Mouse (Mus musculus) layer of hippocampus, postnatal 25 days (tissue): ENCODE measurements at regions not wholly inside any gene's neighbourhood (a gene's known extent, or its start where the extent isn't known, plus 50 kb on each side); places are given as distances from the start of the nearest gene placed in this dataset.

Experiments used
- DNase-seq, 2 experiments: peaks; one replicate each; pipeline ENCODE4 v3.0.0; 2022; ENCODE audit warnings: mixed read lengths in 2 of 2, low spot score in 1 of 2; ENCODE audit errors: extremely low spot score in 1 of 2

DNA sequence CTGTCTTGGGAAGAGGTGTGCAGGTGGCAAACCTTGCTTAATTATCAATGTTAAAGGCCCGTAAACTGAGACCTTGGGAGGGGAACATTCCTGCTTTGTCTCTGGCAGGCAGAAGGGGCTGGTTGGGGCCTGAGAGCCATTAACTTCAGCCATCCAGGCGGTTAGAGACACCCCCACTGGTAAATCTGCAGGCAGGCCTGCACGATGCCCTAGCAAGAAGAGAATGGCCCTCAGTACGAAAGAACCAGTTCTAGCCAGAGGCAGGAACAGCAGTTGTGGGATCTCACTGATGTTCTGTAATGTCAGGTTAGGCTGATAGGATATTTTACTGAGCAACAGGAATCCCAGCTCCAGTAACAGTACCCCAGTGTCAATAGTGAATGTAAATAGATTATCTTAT, 70.5 kb downstream of the Apip start:
- DNase-seq: no peak

DNA sequence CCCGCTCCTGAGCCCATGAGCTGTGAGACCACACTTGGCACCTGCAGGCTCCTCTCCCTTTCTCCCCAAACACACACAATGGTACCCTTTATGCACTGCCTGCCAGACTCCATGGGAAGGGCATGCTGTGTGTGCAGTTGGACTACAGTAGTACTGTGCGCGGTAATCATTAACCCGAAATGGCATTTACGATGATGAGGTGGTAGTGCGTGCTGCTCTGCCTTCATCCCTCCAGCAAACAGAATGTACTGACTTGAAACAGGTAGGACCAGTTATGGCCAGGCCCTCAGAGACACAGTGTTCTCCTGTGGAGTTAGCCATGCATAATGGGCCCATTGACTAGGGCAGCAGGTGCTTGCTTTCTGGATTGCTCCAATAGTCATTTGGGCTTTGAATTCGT, 70.9 kb downstream of the Apip start:
- no peak for DNase-seq

DNA sequence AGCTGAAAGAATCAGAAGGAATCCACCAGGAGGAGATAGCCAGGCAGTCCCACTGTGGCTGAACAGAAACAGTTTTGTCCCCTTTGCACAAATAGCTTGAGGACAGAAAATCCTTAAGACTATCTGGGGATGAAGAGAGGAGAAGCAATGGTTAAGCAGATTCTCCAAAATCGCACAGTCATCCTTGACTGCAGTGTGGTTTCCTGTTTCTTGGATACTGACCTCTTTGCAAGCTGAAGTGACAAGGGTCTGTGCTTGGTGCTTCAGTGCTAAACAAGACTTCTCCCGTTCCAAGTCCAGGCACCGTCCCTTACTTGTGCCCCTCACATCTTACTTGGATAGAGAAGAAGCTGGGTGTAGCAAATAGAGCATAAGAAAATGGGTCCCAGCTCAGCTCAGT, 71.6 kb downstream of the Apip start:
- no peak for DNase-seq

DNA sequence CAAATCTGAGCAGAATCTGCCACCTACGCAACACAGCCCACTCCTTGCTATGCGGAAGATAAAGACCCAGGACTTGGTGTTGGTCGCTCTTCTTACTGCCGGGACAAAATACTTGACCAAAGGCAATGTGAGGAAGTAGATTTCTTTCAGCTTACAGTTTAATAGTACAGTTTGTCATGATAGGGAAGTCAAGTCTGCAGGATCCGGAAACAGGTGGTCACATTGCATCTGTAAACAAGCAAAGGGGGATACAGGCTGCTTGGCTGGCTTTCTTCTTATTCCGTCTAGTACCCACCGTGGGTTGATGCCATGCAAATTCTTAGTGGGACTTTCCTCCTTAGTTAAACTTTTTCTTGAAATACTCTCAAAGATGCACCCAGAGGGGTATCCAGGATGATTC, 72.7 kb downstream of the Apip start:
- DNase-seq: no peak

DNA sequence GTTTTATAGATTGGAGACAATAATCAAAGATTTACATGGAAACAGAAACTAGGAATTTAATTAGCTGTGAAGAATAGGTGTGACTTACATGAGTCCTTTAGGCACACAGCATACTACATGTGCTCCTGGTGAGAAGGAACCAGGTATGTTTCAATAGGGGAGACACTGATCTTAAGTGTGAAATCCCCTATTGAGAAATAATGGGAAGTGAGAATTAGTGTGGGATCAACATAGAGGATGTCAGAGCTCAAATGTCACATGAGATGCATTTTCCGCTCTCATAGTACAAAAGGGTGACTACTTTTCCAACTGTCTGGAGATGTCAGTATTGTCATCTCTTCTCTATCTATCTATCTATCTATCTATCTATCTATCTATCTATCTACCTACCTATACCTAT, 79.8 kb downstream of the Apip start:
- no peak for DNase-seq

DNA sequence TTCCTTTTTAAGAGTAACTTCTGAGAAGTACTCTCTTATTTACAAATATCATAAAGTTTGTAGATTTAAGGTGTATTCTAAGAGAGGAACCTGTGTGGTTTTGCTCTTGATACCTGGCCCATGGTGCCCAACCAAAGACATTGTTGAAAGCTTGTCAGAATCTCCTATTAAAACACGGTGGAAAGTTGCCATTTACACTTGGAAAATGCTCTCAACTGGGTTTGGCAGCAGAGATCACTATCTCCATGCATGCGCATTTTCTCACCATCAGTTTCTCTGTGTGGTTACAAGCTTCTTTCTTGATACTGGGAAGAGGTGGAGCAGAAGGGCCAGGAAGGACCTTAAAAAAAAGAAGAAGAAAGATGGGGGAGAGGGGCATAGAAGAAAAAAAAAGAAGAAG, 94.3 kb downstream of the Apip start:
- DNase-seq: no peak

DNA sequence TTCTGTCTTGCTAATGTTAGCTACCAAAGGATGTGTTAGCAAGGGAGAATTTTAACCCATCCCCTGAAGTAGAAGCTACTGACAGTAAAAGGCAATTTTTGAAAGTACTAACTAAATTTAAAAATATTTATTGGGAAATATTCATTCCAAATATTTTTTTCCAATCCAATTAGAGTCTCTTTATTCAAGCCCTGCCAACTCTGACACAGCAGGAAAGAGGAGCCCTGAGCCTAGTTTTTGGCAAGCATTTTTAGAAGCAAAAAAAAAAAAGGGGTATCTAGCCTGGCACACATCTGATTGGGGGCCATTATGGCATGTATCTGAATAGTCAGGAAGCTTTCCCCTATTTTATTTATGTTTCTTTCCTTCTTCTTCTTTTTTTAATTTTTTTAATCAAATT, 94.8 kb downstream of the Apip start:
- DNase-seq: no peak

DNA sequence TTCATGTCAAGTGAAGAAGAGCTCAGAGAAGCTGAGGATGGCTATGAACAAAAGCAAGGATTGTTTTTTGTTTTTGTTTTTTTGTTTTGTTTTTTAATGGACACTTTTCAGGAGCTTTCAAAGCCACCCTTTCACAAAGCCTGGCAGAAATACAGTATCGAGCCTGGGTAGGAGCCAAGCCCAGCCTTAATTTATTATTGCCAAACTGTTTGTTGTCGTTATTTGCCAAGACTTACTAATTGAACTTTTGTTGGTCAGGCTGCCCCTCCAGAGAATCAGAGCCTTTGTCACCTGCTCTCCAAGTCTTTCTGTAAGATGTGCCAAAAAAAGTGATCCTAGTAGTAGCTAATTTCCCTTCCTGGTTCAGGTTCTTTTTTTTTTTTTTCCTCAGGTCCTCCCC, 103.9 kb downstream of the Apip start:
- DNase-seq: peak in 1 of 2 experiments; percentile 29

DNA sequence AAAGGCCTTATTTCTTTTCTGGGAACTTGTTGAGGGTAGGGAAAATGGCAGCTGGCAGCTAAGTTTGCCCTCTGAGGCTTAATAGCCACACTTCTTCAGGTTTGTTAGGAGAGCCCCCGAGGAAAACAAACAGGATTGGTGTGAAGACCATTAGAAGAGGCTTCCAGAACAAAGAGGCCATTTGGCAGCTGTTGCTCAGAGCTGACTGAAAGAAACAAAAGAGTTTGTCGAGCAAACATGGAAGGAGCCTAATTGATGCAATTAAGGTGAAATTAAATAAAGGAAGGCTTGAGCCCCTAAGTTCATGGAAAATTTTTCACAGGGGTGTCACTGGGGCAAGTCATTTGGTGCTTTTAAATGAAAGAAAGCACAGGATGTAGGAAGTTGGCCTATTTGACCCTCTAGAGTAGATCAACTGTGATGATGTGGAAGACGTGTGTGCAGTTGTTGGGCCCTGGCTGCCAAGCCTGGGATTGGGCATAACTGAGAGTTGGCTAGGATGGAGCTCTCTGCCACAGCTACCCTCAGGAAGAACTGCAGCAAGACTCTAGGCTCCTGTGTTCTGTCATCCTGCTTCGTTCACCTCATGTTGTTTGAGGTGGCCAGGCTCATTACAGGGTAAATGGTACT, 106.9 kb downstream of the Apip start:
- no peak for DNase-seq

DNA sequence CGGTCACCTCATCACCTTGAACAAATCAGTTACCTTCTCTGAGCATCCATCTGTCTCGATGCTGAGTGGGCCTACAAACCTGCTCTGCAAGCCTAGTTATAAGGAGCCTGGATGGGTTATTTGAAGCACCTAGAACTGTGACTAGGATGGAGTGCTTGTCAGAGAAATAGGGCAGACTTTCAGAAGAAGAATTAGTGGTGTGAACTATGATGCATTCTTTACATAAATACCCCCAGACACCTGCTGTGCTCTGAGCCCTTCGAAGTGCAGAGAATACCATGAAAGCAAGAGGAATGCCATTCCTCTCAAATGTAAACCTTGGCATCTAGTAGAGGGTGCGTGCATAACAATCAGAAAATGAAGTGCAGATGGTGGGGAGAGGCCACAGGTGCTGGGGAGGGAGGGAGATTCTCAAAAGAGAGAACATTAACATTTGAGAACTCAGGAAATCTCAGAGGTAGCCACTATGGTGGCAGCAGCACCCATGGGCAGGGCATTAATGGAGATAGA, 113.3 kb downstream of the Apip start:
- DNase-seq: no peak

DNA sequence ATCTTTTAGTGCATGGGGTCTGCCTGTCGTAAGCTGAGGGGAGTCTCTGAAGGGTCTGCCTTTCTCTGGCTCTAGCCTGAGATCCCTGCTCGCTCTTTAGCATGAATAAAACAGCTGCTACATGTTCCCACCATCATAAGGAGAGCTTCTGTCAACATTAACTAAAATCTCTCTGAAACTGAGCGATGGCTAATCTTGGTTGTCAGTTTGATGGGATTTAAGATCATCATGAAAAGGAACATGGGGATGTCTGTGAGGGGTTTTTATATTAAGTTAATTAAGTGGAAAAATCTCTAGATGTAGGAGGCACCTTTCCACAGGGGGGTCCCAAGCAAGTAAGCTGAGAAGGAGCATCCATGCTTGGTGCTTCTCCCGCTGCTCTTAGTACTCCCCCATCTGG, 110.5 kb downstream of the Ehf start:
- DNase-seq: no peak

DNA sequence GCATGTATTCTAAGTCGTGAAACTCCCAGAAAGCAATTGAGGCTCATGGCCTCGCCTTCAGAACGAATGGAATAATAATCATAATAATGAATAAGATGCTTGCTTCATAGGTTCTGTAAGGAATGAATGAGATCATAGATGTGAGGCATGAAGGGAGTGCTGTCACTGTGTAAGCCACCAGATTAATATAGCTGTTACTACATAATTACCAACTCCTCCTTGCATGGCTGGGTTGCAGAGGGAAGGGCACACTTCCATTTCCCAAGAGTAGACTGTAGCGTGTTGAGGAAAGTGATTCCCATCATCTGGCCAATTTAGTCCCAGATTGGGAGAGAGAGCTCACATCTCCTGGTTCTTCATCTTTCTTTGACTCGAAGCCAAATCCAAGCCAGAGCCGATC, 102.8 kb downstream of the Ehf start:
- no peak for DNase-seq

DNA sequence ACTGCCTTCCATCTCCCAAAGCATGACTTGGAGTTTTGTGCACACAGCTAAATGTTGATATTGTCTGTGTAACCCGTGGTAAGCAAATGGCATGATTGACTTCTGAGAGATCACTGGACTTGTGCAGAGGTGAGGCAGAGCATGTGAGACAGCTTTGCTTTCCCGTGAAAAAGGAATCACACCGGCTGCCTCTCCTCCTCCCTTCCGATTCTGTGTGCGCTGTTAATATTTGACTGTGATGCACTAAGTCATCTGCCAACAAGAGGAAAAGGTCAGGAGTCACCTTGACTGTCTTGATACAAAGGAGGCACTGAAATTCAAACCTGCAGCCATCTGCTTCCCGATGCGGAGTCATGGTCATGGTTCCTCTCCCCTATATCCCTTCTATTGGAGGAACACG, 98.0 kb downstream of the Ehf start:
- DNase-seq: no peak

DNA sequence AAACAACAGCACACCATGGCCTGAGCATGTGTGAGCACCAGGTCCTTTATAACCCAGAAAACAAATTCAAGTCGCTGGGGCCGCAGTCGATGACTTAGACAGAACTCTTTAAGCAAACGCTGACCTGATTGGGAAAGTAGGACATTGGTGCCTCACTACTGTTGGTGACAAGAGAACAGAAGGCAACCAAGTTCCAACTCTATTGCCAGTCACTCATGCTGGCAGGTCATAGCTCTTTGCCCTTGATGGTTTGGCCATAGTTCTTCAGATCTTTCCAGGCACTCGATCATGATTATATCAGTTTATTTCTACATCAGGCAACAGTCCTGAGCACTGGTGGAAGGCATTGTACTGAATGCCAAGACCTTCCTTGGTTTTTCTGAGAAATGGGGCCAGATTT, 94.7 kb downstream of the Ehf start:
- DNase-seq: no peak

DNA sequence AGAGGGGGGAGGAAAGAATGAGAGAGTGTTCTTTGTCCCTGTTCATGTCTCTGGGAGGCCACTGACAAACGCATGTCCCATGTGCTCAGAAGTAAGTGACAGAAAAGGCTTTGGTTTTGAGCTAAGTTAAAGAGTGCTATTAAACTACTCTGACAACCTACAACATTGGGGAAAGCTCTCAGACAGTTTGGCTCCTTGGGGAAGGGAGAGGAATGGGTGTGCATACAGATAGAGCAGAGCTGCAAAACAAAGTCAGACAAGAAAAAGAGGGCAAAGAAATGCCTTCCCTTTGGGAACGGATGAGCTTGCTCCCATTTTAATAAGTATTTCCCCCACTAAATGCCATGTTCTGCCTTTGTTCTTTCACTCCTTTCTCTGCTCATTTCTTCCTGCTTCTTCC, 94.0 kb downstream of the Ehf start:
- no peak for DNase-seq

DNA sequence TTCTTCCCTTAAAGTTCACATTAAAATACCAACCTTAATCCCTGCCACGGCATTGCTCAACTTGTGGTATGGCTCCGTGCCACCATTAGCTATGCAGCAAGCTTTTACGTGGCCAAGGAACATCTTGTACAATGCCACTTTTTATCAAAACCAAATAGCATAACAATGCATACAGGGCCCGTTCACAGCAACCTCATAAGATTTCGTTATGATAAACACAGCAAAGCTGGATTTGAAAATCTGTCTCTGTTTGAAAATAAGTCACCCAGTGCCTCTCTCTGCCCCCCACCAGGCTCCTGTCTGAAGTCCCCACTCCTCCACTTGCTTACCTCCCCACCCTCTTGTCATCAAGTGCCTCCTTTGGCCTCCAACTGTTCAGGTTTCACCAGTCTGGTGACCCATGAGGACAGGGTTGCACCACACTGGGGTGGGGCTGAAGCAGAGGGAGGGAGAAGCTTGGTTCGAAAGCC, 93.5 kb downstream of the Ehf start:
- no peak for DNase-seq

DNA sequence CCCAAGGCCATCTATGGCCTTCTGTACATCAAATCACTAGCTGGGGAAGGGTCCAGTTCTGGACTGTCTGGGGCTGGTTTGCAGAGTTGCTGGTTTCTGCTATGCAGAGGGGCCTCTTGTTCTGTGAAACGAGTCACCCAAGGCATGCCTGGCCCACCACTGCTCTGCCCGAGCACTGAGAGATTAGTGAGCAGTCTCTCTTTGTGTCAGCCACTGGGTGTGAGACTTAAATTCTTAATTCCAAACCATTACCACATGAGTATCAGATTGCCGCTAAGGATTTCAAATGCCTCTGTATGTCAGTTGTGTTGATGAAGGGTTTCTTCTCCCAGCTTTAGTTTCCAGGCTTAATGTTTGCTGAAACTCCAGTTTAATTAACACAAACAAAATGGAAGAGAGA, 91.9 kb downstream of the Ehf start:
- no peak for DNase-seq
